In the genomic region with DNA sequence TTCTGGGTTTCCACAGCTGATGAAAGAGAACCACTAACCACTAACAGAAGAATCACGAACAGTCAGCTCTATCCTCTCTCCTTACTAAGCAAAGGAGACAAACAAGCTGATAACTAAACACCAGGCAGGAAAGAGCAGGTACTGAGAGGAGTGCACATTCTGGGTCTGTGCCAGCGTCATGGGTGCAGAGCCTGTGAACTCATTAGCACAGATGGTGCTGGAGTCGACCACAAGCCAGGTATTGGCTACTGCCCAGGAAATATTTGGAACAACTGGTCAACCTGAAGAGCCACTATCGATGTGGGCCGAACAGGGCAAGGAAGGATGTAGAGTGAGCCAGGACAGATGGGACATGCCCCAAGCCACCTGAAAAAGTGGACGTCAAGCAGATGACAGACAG, we compare ENCODE assay signal across 21 mouse cellular contexts. TPM values are rescaled to one million over a fixed set of nuclear protein-coding genes. Genes with fewer than 3 reads are reported as not detected.
DNase-seq lines count a peak whose midpoint lies in the region; ATAC-seq and TF ChIP-seq lines count a peak whose summit lies in the region.
"Had no signal": no experiment of that assay in that cellular context is flagged by ENCODE, and none has a peak within 500 bp of the region (broad histone marks: within the 10 kb centered on the region; RNA-seq: fewer than 3 reads in every experiment).

No protein-coding gene starts in this region.

- no peak for TF ChIP-seq CTCF in layer of hippocampus, adult 2 months (conservative IDR thresholded peaks at IDR 0.05)
- TF ChIP-seq CTCF in cerebellum, adult 2 months (IDR thresholded peaks at IDR 0.05; ENCODE audit: borderline replicate concordance, insufficient read depth, low read depth, low read length), result no peak

- H3K27ac ChIP-seq in layer of hippocampus, adult 2 months, result peak overlapping the region; percentile 92
- H3K27ac ChIP-seq in cerebellum, adult 2 months (ENCODE audit: insufficient read depth, low read length), result peak overlapping the region; percentile 53
- H3K27ac ChIP-seq: forebrain, embryonic 12.5 days; heart, embryonic 13.5 days; limb, embryonic 12.5 days; liver, embryonic 13.5 days had no signal

- 11% methylated on average over 6 of the region's 6 CpGs for WGBS in cerebellum, adult 2 months

- peak; percentile 56; the same call in 1 of the 2 replicates for ATAC-seq in cerebellum, adult (ENCODE audit: insufficient number of reproducible peaks, low FRiP score, low TSS enrichment)
- ATAC-seq: intestine, postnatal 0 days; midbrain, embryonic 16.5 days had no signal

- H3K27me3 ChIP-seq in cerebellum, adult 2 months (ENCODE audit: control insufficient read depth, insufficient read depth, low read length), result no peaks in the 10 kb centered on the region
- H3K27me3 ChIP-seq: forebrain, embryonic 12.5 days; limb, embryonic 12.5 days; liver, embryonic 13.5 days had no signal

- no peak overlapping the region for H3K4me3 ChIP-seq in layer of hippocampus, adult 2 months
- no peak overlapping the region for H3K4me3 ChIP-seq in cerebellum, adult 2 months (replicated peaks; ENCODE audit: insufficient read depth, low read depth, low read length)
- H3K4me3 ChIP-seq: forebrain, embryonic 12.5 days; heart, embryonic 13.5 days; limb, embryonic 12.5 days; liver, embryonic 13.5 days had no signal

- DNase-seq in layer of hippocampus, adult 2 months (ENCODE audit: low spot score in 2 of 2), result no peak
- DNase-seq in layer of hippocampus, adult 18-20 months (ENCODE audit: low spot score in 2 of 2), result no peak
- peak; percentile 90 to 94 for DNase-seq in cerebellum, adult 2 months
- DNase-seq in cerebellum, postnatal 36 days, result peak; percentile 89 to 90
- DNase-seq in heart, postnatal 25 days (ENCODE audit: low spot score), result no peak
- DNase-seq in ovary, postnatal 36 days (ENCODE audit: low spot score), result no peak
- DNase-seq: adrenal gland, adult 8-10 months; heart, adult 11 months; kidney, postnatal 10 days; liver, embryonic 13.5 days; lung, embryonic 14.5 days; lung, postnatal 36 days; thymus, postnatal 14 days had no signal

- intact Hi-C loops in heart, postnatal 25 days (cut with DNase I), result no loop called here

- TF ChIP-seq POLR2A in cerebellum, adult 2 months (IDR thresholded peaks at IDR 0.05; ENCODE audit: borderline replicate concordance, insufficient read depth, low read length), result 0 out of 2 replicates have a peak, but pooled peaks have one; percentile 7

- peaks cover 82% of the 10 kb centered on the region for H3K4me1 ChIP-seq in cerebellum, adult 2 months (ENCODE audit: control insufficient read depth, insufficient read depth, low read length)
- H3K4me1 ChIP-seq: heart, embryonic 13.5 days; liver, embryonic 13.5 days had no signal

RNA-seq across cellular contexts. Expression of gene Rbfox3, which starts 50.2 kb away (rescaled TPM):
- 100 to 1,000 TPM; 276 to 303 TPM for total RNA-seq in layer of hippocampus, adult 2 months (2021)
- 100 to 1,000 TPM; 264 to 275 TPM for total RNA-seq in layer of hippocampus, adult 18-20 months (2021)
- 163 and 201 TPM in 2 replicates for polyA plus RNA-seq in cerebellum, adult 2 months (2012; rRNA removed)
- under 1 TPM; 0.08 TPM for total RNA-seq in heart, postnatal 25 days (2021)
- total RNA-seq: hematopoietic stem cell, adult 5-6 weeks; megakaryocyte-erythroid progenitor cell, adult 5-6 weeks had no signal

Comparison
In these comparisons a context has a peak if more than half of its experiments do, and no peak if none do; other contexts are left out.
1. DNase-seq: peak in cerebellum, adult 2 months (2 of 2) and cerebellum, postnatal 36 days (2 of 2); none in layer of hippocampus, adult 2 months (0 of 2), layer of hippocampus, adult 18-20 months (0 of 2), heart, postnatal 25 days (single experiment) and ovary, postnatal 36 days (single experiment).
2. RNA of gene Rbfox3, which starts 50.2 kb away (total RNA-seq): 276 to 303 TPM in layer of hippocampus, adult 2 months and 264 to 275 TPM in layer of hippocampus, adult 18-20 months; 0.08 TPM in heart, postnatal 25 days; every median in the first group is over 100 times any median in the second.